Mouse (Mus musculus) mesoderm, embryonic 11.5 days (tissue): ENCODE results near the gene Zfhx3.

ENCODE experiments used
- DNase-seq: peaks from one replicate; pipeline ENCODE4 v3.0.0-alpha.2; 2012; ENCODE audit warnings: low read depth, low spot score

Zfhx3 gene

GRCm38 (mm10) chr8:108977693-108978361, 1035.4 kb downstream of the Zfhx3 start:
- peak; percentile 73 for DNase-seq

- peak; percentile 54 for DNase-seq
Observed at GRCm38 (mm10) chr8:108978362-108978750, 1035.9 kb downstream of the Zfhx3 start.

DNA sequence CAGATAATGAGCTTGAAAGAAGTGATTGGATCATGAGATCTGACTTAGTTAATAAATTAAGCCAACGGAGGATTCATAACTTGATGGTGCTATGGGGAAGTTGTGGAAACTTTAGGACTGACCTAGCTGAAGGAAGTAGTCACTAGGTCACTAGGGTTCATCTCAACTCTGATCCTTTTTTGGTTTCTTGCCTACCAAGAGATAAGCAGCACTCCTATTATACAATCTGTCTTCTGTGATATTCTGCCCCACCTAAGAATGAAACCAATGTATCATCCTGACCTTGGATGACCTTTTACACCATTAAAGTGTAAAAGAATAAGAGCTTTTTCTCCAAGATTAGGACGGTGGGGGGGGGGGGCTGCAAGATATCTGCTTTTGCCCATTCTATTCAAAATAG, 1042.5 kb downstream of the Zfhx3 start:
- no peak for DNase-seq

DNA sequence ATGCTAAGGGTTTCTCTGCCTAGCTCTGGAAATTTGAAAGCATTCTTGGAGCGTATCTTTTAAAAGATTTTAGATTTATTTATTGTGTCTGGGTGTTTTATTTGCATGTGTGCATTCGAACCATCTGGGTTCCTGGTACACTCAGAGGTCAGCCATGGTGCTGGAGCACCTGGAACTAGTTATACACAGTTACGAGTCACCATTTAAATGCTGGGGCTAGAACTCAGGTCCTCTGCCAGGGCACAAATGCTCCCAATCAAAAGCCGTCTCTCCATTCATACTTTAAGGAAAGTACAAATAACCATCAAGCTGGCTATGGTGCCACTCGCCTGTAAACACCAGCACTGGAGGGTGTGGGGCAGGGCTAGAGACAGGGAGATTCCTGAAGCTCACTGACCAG, 1047.4 kb downstream of the Zfhx3 start:
- DNase-seq = no peak

DNA sequence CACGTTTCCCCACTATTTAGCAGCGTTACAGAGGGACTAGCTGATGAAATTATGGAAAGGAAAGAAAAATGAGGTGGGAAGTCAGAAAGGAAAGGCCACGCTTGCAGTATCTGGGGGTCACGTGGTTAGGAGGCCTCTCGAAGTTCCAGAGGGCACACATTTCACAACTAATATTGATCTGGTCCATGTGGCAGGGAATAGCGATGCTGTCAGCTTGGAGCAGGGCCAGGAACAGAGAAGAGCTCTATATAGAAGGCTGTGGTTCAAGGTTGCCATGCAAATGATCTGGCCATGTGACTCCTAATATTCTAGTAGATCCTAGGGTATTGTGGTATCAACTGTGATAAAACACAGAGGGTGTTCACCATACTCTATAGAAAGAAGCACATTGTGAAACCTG, 1048.1 kb downstream of the Zfhx3 start:
- no peak for DNase-seq

GRCm38 (mm10) chr8:108991395-108991794, 1049.0 kb downstream of the Zfhx3 start:
- DNase-seq = no peak

- DNase-seq = no peak
Observed at GRCm38 (mm10) chr8:108993718-108994117, 1051.3 kb downstream of the Zfhx3 start.

GRCm38 (mm10) chr8:108994187-108994586, 1051.7 kb downstream of the Zfhx3 start:
- DNase-seq = no peak

GRCm38 (mm10) chr8:108994880-108995279, 1052.4 kb downstream of the Zfhx3 start:
- no peak for DNase-seq

DNA sequence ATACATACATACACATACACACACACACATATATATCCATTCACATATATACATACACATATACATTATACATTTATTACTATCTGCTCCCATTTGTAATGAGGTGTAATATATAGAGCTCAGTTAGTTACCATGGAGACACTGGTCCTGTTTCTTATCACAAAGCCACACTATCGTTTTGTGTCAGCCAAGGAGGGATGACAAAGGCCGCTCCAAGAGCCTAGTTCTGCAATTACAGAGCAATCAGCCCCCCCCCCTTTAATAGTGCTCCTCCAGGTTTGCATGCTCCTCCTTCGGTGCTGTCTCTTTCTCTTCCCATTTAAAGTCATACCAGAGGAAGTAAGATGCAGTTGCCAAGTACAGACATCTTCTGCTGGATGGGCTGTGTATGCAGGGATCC, 1054.9 kb downstream of the Zfhx3 start:
- no peak for DNase-seq

- peak; percentile 41 for DNase-seq
Observed at GRCm38 (mm10) chr8:108999297-109000249, 1057.1 kb downstream of the Zfhx3 start.

DNA sequence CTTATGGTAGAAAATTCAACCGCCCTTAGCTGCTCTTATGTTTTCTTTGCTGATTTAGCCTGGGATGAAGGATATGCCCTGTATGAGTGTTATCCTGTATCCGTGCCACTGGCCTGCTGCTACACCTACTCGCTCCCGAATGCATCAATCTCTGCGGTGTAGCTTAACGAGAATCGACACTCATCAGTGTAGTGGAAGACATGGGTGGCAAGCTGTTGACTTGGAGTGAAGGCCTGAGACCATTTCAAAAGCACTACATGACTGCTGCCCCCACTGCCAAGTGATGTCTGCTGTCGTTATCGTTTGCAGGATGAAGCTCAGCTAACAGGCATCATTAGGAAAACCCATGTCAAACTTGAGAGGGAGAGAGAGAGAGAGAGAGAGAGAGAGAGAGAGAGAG, 1058.6 kb downstream of the Zfhx3 start:
- DNase-seq = no peak

- DNase-seq = no peak
Observed at GRCm38 (mm10) chr8:109001923-109002322, 1059.5 kb downstream of the Zfhx3 start.

GRCm38 (mm10) chr8:109006986-109007385, 1064.5 kb downstream of the Zfhx3 start:
- DNase-seq = no peak
